Mouse (Mus musculus): ENCODE measurements around the gene Pcca. TPM values are rescaled to one million over a fixed set of nuclear protein-coding genes. Genes with fewer than 3 reads are reported as not detected.
"Not testable (repeated sequence)": the region's sequence is repeated elsewhere in the genome, so short reads cannot be mapped to it uniquely, and the experiment has no call there.

Gene Pcca
- polyA plus RNA-seq, 1 experiment from 2014 or later, result 28.4 TPM

DNA sequence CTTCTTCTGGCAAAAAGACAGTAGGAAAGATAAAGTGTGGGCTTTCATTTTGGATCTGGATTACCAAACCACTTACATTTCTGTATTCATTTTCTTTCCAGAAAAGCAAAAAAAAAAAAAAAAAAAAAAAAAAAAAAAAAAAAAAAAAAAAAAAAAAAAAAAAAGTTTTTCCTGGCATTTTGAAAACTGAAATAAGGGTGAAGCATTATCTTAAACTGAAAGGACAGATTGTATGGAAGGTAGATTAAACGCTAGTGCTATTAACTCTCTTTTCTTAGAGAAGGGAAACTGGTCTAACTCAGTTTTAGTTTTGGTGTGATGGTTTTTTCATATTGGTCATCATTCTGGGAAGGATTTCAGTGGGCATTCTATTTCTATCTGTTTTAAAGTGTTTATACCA, 42.1 kb upstream of the Pcca start:
- 64% methylated on average over 1 of the region's 1 CpGs for WGBS
- no peak overlapping the region for H3K27ac ChIP-seq (ENCODE audit: poor library complexity, severe bottlenecking)
- ATAC-seq (ENCODE audit: insufficient number of reproducible peaks, low FRiP score), result no peak
- H3K27me3 ChIP-seq (replicated peaks), result peaks cover 56% of the 10 kb centered on the region
- no peak overlapping the region for H3K4me2 ChIP-seq
- H3K36me3 ChIP-seq, result no peaks in the 10 kb centered on the region
- no peak overlapping the region for H3K9ac ChIP-seq
- H3K4me1 ChIP-seq (replicated peaks), result peaks cover 8% of the 10 kb centered on the region
- H3K4me3 ChIP-seq, result no peak overlapping the region
- peaks cover 8% of the 10 kb centered on the region for H3K9me3 ChIP-seq (replicated peaks)

DNA sequence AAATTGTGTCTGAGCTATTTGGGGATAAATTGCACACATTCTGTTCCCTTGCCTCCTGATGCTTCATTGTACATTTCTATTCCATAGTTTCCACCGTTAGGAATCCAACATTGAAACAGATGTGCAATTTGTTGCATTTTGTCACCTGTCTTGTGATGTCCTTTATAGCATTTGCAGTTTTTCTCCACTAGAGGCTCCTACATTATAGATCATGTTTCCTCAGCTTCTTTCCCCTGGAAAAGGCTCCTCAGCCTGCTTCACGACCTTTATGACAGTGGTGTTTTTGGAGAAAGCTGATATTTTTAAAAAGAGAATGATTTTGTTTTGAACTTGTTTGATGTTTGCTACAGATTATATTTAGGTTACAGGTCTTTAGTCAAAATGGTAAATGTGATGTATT, 25.1 kb upstream of the Pcca start:
- no peak for ATAC-seq (ENCODE audit: insufficient number of reproducible peaks, low FRiP score)
- no peak overlapping the region for H3K9ac ChIP-seq
- 23% methylated on average over 2 of the region's 2 CpGs for WGBS

DNA sequence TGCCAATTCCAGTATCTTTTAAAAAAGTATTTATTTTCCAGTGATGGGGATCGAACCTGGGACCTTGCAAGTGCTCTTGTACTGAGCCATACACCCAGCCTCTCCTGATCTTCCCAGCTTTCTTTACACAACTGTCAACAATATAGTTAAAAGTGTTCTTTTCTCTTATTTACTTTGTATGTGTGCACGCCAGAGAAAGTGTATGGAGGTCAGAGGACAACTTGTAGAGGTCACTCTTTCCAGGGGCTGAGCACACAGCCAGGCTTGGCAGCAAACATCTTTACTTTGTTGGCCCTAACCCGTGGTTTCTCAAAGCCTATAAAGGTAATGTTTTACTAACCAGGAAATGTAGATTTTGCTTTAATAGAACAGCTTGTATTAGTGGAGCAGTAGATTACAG, 22.6 kb upstream of the Pcca start:
- peaks cover 11% of the 10 kb centered on the region; the same call in 1 of the 2 replicates for H3K27me3 ChIP-seq (replicated peaks)
- no peaks in the 10 kb centered on the region for H3K4me1 ChIP-seq (replicated peaks)
- no peak overlapping the region for H3K4me3 ChIP-seq
- no peak overlapping the region for H3K27ac ChIP-seq (ENCODE audit: poor library complexity, severe bottlenecking)
- H3K36me3 ChIP-seq, result no peaks in the 10 kb centered on the region
- H3K4me2 ChIP-seq, result no peak overlapping the region
- WGBS, result 66% methylated on average over 3 of the region's 3 CpGs
- H3K9ac ChIP-seq, result no peak overlapping the region
- ATAC-seq (ENCODE audit: insufficient number of reproducible peaks, low FRiP score), result no peak
- no peaks in the 10 kb centered on the region for H3K9me3 ChIP-seq (replicated peaks)

More for the DNA sequence above, 25.1 kb upstream of the Pcca start:
- no peak overlapping the region for H3K4me2 ChIP-seq
- no peaks in the 10 kb centered on the region for H3K9me3 ChIP-seq (replicated peaks)
- no peak overlapping the region for H3K27ac ChIP-seq (ENCODE audit: poor library complexity, severe bottlenecking)
- H3K4me3 ChIP-seq, result no peak overlapping the region
- no peaks in the 10 kb centered on the region for H3K36me3 ChIP-seq
- peaks cover 11% of the 10 kb centered on the region; the same call in 1 of the 2 replicates for H3K27me3 ChIP-seq (replicated peaks)
- H3K4me1 ChIP-seq (replicated peaks), result no peaks in the 10 kb centered on the region

DNA sequence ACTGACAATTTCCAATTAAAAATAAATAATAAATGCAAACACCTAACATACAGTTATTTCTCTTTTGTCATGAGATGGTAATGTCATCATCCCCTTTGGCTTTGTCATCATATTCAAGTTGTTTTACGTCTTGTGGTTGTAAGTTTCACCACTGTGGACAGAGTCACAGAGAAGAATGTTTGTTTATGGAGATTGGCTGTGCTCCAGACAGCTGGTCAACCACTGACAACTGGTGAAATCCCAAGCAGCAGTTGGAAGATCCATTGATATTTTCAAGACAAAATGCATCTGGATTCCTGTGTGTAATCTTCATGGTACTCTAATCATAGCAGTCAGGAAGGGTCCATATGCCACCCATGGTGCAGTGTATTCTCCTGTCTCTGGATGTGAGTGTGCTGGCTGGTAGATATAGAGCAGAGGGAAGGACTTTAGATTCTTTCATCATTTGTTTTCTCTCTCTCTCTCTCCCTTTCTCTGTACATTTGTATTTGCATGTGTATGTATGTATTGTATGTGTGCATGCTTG, 20.6 kb upstream of the Pcca start:
- Histone ChIP-seq H3K4me1 (replicated peaks) (no peaks in the 10 kb centered on the region), H3K27ac (ENCODE audit: poor library complexity, severe bottlenecking) (no peak overlapping the region), H3K36me3 (no peaks in the 10 kb centered on the region), H3K27me3 (replicated peaks) (peaks cover 11% of the 10 kb centered on the region; the same call in 1 of the 2 replicates), H3K4me2 (no peak overlapping the region), H3K9me3 (replicated peaks) (no peaks in the 10 kb centered on the region), H3K9ac (no peak overlapping the region), H3K4me3 (no peak overlapping the region)
- ATAC-seq (ENCODE audit: insufficient number of reproducible peaks, low FRiP score), result no peak
- WGBS, result 36% methylated on average over 1 of the region's 1 CpGs

DNA sequence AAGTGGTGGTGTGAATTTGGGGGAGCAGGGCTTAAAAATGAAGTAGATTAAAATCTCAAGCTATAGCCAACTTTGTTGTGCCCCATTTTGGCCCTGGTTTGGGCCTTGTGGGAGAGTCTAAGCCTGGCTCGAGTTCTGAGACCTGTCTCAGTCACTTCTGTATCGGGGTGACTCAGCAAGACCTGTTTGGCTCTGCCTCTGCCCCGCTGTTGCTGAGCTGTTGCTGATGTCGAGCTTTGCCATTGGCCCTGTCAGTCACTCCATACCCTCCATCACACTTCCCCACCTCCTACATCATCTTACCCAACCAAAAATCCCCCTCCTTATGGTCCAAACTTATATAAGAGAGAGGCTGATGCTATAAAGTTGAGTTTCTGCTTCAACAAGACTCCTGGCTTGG, 5.6 kb upstream of the Pcca start:
- 0 out of 2 replicates have a peak, but pooled peaks cover 3% of the 10 kb centered on the region for H3K9me3 ChIP-seq (replicated peaks)
- ATAC-seq (ENCODE audit: insufficient number of reproducible peaks, low FRiP score), result no peak
- no peaks in the 10 kb centered on the region for H3K4me1 ChIP-seq (replicated peaks)
- WGBS, result 62% methylated on average over 4 of the region's 4 CpGs
- no peak overlapping the region for H3K4me3 ChIP-seq
- no peaks in the 10 kb centered on the region for H3K27me3 ChIP-seq (replicated peaks)
- H3K36me3 ChIP-seq, result no peaks in the 10 kb centered on the region
- H3K4me2 ChIP-seq, result no peak overlapping the region
- no peak overlapping the region for H3K9ac ChIP-seq
- H3K27ac ChIP-seq (ENCODE audit: poor library complexity, severe bottlenecking), result no peak overlapping the region

DNA sequence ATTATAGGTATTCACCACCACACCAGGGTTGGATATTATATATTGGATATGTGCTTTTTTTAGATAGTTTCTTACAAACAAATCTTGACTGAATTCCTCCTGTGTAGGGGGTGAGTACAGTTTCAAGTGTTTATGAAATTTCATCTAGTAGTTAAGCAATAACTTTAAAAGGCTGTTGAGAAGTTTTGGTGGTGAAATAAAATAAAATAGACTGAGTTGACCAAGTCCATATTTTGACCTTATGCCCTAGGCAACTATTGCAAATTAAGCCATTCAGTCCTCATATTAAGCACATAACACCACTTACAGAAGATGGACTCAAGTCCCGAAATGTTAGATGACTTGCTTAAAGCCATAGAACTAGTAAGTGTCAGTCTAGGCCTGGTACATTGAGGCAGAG, 1.9 kb downstream of the Pcca start:
- no peak for ATAC-seq (ENCODE audit: insufficient number of reproducible peaks, low FRiP score)
- H3K4me2 ChIP-seq, result no peak overlapping the region
- no peaks in the 10 kb centered on the region for H3K27me3 ChIP-seq (replicated peaks)
- no peak overlapping the region for H3K9ac ChIP-seq
- H3K36me3 ChIP-seq, result no peaks in the 10 kb centered on the region
- WGBS, result 89% methylated on average over 1 of the region's 1 CpGs
- H3K4me3 ChIP-seq, result no peak overlapping the region
- H3K4me1 ChIP-seq (replicated peaks), result peaks cover 8% of the 10 kb centered on the region; the same call in 1 of the 2 replicates
- no peak overlapping the region for H3K27ac ChIP-seq (ENCODE audit: poor library complexity, severe bottlenecking)
- H3K9me3 ChIP-seq (replicated peaks), result no peaks in the 10 kb centered on the region

DNA sequence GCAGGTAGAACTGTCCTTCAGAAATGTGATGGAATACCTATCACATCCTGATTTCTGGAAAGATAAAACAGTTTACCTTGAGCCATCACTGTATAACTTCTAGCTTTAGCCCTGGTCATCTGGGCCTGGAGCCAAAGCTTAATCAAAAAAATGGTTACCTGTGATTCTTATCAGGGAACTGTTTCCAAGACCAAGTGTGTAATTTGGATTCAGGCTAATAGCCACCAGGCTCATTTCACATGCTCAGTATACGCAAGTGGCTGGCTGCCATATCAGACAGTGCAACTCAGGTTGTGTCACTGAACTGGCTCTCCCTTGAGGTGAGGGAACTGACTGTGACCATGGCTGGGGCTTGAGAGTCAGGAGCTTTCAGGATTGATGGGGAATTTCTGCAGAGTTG, 14.3 kb downstream of the Pcca start:
- Histone ChIP-seq H3K27me3 (replicated peaks) (no peaks in the 10 kb centered on the region), H3K36me3 (no peaks in the 10 kb centered on the region), H3K4me2 (no peak overlapping the region), H3K9ac (no peak overlapping the region), H3K4me3 (no peak overlapping the region), H3K9me3 (replicated peaks) (peaks cover 11% of the 10 kb centered on the region), H3K27ac (ENCODE audit: poor library complexity, severe bottlenecking) (no peak overlapping the region), H3K4me1 (replicated peaks) (peaks cover 3% of the 10 kb centered on the region; the same call in 1 of the 2 replicates)
- 97% methylated on average over 1 of the region's 1 CpGs for WGBS
- ATAC-seq (ENCODE audit: insufficient number of reproducible peaks, low FRiP score), result no peak

DNA sequence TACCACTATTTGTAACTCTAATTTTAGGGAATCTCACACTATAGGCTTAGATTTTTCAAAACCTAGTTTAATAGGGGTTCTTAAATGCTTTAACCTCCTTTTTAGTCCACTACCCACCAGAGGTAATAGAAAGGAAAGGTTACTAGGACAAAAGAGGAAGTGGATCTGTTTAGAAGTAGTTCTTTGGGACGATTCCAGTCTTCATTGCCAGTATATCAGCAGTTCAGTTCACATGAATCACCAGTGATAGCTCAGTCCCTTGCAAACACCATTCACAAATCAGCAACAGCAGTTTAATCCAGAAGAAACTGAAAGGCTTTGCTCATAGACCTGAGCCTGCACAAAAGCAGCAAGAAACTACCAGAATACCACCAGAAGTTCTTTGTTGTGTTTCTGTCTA, 14.8 kb downstream of the Pcca start:
- Histone ChIP-seq H3K27ac (ENCODE audit: poor library complexity, severe bottlenecking) (no peak overlapping the region), H3K4me3 (no peak overlapping the region), H3K36me3 (no peaks in the 10 kb centered on the region), H3K4me1 (replicated peaks) (peaks cover 3% of the 10 kb centered on the region; the same call in 1 of the 2 replicates), H3K9me3 (replicated peaks) (peaks cover 11% of the 10 kb centered on the region), H3K4me2 (no peak overlapping the region), H3K9ac (no peak overlapping the region), H3K27me3 (replicated peaks) (no peaks in the 10 kb centered on the region)
- 57% methylated on average over 1 of the region's 1 CpGs for WGBS
- ATAC-seq (ENCODE audit: insufficient number of reproducible peaks, low FRiP score), result no peak

DNA sequence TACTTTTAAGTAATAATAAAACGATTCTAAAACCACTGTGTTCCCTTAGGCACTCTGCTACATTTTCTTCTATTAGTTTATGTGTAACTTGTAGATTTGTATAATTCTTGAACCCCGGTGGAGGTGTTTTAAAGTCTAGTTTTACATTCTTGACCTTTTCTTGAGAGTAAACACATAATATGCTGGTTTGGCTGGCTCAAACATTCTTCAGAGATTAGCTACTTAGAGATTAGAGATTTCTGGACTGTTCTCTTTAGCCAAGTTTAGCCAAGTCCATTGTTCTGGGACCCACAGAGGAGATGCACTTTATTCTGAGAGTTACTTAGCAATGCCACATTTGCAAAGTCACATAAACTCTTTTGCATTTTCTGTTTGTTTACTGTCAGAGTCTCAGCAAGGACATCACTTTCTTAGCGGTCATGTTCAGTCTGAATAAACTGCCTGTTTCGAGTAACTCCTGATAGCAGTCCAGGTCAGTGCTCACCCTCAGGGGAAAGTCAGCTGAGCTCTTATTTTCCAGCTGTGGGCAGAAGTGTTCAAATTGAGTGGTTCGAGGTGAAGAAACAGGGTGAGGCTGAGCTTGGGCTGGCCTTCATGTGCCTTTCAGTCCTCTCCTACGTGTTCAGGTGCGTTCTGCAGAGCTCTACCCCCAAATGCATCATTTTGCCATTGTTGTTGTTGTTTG, 18.8 kb downstream of the Pcca start:
- 73% methylated on average over 7 of the region's 7 CpGs for WGBS
- H3K27ac ChIP-seq (ENCODE audit: poor library complexity, severe bottlenecking), result no peak overlapping the region
- no peaks in the 10 kb centered on the region for H3K36me3 ChIP-seq
- peaks cover 11% of the 10 kb centered on the region for H3K9me3 ChIP-seq (replicated peaks)
- H3K9ac ChIP-seq, result no peak overlapping the region
- no peak overlapping the region for H3K4me3 ChIP-seq
- ATAC-seq (ENCODE audit: insufficient number of reproducible peaks, low FRiP score), result no peak
- no peaks in the 10 kb centered on the region for H3K4me1 ChIP-seq (replicated peaks)
- no peak overlapping the region for H3K4me2 ChIP-seq
- H3K27me3 ChIP-seq (replicated peaks), result no peaks in the 10 kb centered on the region

DNA sequence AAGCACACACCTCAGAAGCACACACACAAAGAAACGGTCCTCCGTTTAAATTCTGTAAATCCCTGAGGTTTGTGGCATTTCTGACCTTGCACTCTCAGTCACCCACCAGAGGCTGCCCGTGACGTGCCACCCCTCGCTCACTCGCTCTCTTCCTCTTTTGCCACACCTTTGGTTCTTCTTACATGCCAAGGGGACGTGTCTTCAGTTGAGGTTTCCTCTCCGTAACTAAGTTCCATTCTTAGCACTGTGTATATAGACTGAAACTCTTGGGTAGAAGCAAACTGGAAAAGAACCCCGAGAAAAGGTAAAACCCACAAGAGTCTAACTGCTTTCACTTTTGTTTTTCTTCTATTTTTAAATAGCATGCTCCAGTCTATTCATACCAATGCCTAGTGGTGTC, 23.2 kb downstream of the Pcca start:
- ATAC-seq (ENCODE audit: insufficient number of reproducible peaks, low FRiP score), result no peak
- Histone ChIP-seq H3K27me3 (replicated peaks) (no peaks in the 10 kb centered on the region), H3K4me1 (replicated peaks) (no peaks in the 10 kb centered on the region), H3K4me2 (no peak overlapping the region), H3K4me3 (no peak overlapping the region), H3K36me3 (no peaks in the 10 kb centered on the region), H3K9me3 (replicated peaks) (no peaks in the 10 kb centered on the region), H3K9ac (no peak overlapping the region), H3K27ac (ENCODE audit: poor library complexity, severe bottlenecking) (no peak overlapping the region)
- WGBS, result 87% methylated on average over 9 of the region's 9 CpGs

DNA sequence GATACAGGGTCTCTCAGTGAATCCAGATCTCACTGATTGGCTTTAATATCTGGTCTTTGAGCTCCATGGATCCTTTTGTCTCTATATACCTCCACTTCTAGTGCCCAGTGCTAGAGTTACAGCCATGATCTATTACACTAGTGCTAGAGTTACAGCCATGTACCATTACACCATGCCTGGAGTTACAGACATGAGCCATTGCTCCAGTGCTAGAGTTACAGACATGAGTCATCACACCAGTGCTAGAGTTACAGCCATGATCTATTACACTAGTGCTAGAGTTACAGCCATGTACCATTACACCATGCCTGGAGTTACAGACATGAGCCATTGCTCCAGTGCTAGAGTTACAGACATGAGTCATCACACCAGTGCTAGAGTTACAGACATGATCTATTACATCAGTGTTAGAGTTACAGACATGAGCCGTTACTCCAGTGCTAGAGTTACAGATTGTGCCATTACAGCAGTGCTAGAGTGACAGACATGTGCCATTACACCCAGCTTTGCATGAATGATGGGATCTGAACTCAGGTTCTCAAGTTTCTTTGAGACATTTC, 26.8 kb downstream of the Pcca start:
- not testable (repeated sequence) for H3K4me2 ChIP-seq; H3K36me3 ChIP-seq; H3K27ac ChIP-seq (ENCODE audit: poor library complexity, severe bottlenecking); H3K4me3 ChIP-seq; H3K9me3 ChIP-seq (replicated peaks); ATAC-seq (ENCODE audit: insufficient number of reproducible peaks, low FRiP score); H3K4me1 ChIP-seq (replicated peaks); H3K27me3 ChIP-seq (replicated peaks); H3K9ac ChIP-seq
- WGBS, result 80% methylated on average over 1 of the region's 1 CpGs

All from heart, embryonic 12.5 days (tissue).